Mouse (Mus musculus): ENCODE measurements around the gene Plekha6. TPM values are rescaled to one million over a fixed set of nuclear protein-coding genes. Genes with fewer than 3 reads are reported as not detected.

Plekha6 gene
- total and polyA plus RNA-seq, 3 experiments: 11.8 to 28.5 TPM; not detected in 1

- H3K27ac ChIP-seq (ENCODE audit: control insufficient read depth, low read depth, low read length): no peak overlapping the region
- H3K36me3 ChIP-seq (ENCODE audit: control insufficient read depth in 1 of 2, insufficient read depth in 2 of 2, low read length in 2 of 2): no peaks in the 10 kb centered on the region; a peak in 2 of 4 replicates
- no peaks in the 10 kb centered on the region for H3K4me1 ChIP-seq (ENCODE audit: control insufficient read depth in 1 of 2, insufficient read depth in 2 of 2, low read length in 2 of 2)
- H3K4me3 ChIP-seq (ENCODE audit: control insufficient read depth in 1 of 2, insufficient read depth in 1 of 2, low read depth in 2 of 2, low read length in 2 of 2): no peak overlapping the region
- TF ChIP-seq MAZ (IDR thresholded peaks at IDR 0.05; ENCODE audit: low read depth, low read length) (no peak), TAL1 (IDR thresholded peaks at IDR 0.05; ENCODE audit: low read length) (no peak), MXI1 (IDR thresholded peaks at IDR 0.05; ENCODE audit: low read depth, low read length) (no peak)
- no peaks in the 10 kb centered on the region for H3K27me3 ChIP-seq (ENCODE audit: control insufficient read depth in 1 of 2, insufficient read depth in 2 of 2, low read length in 2 of 2)
- no peaks in the 10 kb centered on the region for H3K79me2 ChIP-seq (ENCODE audit: control insufficient read depth, insufficient read depth, low read length, poor library complexity)
- DNase-seq (ENCODE audit: low read depth, low spot score): no peak
- no peak overlapping the region for H3K9ac ChIP-seq (ENCODE audit: control insufficient read depth, low read depth, low read length, poor library complexity, severe bottlenecking)
- H3K9me3 ChIP-seq (replicated peaks; ENCODE audit: insufficient read depth, low read length): no peaks in the 10 kb centered on the region
Measured at GRCm38 (mm10) chr1:133274163-133274562, 110.2 kb downstream of the Plekha6 start.

- Histone ChIP-seq H3K27ac (ENCODE audit: control insufficient read depth, low read depth, low read length) (no peak overlapping the region), H3K36me3 (ENCODE audit: control insufficient read depth in 1 of 2, insufficient read depth in 2 of 2, low read length in 2 of 2) (no peaks in the 10 kb centered on the region; a peak in 1 of 4 replicates), H3K79me2 (ENCODE audit: control insufficient read depth, insufficient read depth, low read length, poor library complexity) (no peaks in the 10 kb centered on the region), H3K9me3 (replicated peaks; ENCODE audit: insufficient read depth, low read length) (no peaks in the 10 kb centered on the region), H3K4me3 (ENCODE audit: control insufficient read depth in 1 of 2, insufficient read depth in 1 of 2, low read depth in 2 of 2, low read length in 2 of 2) (no peak overlapping the region), H3K4me1 (ENCODE audit: control insufficient read depth in 1 of 2, insufficient read depth in 2 of 2, low read length in 2 of 2) (no peaks in the 10 kb centered on the region), H3K27me3 (ENCODE audit: control insufficient read depth in 1 of 2, insufficient read depth in 2 of 2, low read length in 2 of 2) (no peaks in the 10 kb centered on the region), H3K9ac (ENCODE audit: control insufficient read depth, low read depth, low read length, poor library complexity, severe bottlenecking) (no peak overlapping the region)
- TF ChIP-seq USF1 (IDR thresholded peaks at IDR 0.05; ENCODE audit: low read depth, low read length) (0 out of 2 replicates have a peak, but pooled peaks have one; percentile 28), TBP (IDR thresholded peaks at IDR 0.05; ENCODE audit: low read depth, low read length) (no peak)
- DNase-seq (ENCODE audit: low read depth, low spot score): no peak
Measured at GRCm38 (mm10) chr1:133276983-133277382, 113.0 kb downstream of the Plekha6 start.

GRCm38 (mm10) chr1:133278539-133278938 is 114.5 kb downstream of the Plekha6 start:
- DNase-seq (ENCODE audit: low read depth, low spot score): no peak
- H3K79me2 ChIP-seq (ENCODE audit: control insufficient read depth, insufficient read depth, low read length, poor library complexity): no peaks in the 10 kb centered on the region
- no peak overlapping the region for H3K9ac ChIP-seq (ENCODE audit: control insufficient read depth, low read depth, low read length, poor library complexity, severe bottlenecking)
- no peak for TF ChIP-seq TCF12 (IDR thresholded peaks at IDR 0.05; ENCODE audit: low read depth, low read length)
- TF ChIP-seq CTCF (IDR thresholded peaks at IDR 0.05 in 2 of 3, conservative IDR thresholded peaks at IDR 0.05 in 1 of 3; ENCODE audit: control insufficient read depth in 1 of 3, insufficient read depth in 1 of 3, low read depth in 2 of 3, low read length in 3 of 3, poor library complexity in 1 of 3, severe bottlenecking in 1 of 3): no peak
- no peak for TF ChIP-seq POLR2AphosphoS5 (IDR thresholded peaks at IDR 0.05; ENCODE audit: borderline replicate concordance, low read depth, low read length)
- H3K27ac ChIP-seq (ENCODE audit: control insufficient read depth, low read depth, low read length): no peak overlapping the region
- H3K36me3 ChIP-seq (ENCODE audit: control insufficient read depth in 1 of 2, insufficient read depth in 2 of 2, low read length in 2 of 2): no peaks in the 10 kb centered on the region; a peak in 1 of 4 replicates
- H3K27me3 ChIP-seq (ENCODE audit: control insufficient read depth in 1 of 2, insufficient read depth in 2 of 2, low read length in 2 of 2): no peaks in the 10 kb centered on the region
- no peaks in the 10 kb centered on the region for H3K9me3 ChIP-seq (replicated peaks; ENCODE audit: insufficient read depth, low read length)
- no peak overlapping the region for H3K4me3 ChIP-seq (ENCODE audit: control insufficient read depth in 1 of 2, insufficient read depth in 1 of 2, low read depth in 2 of 2, low read length in 2 of 2)
- no peaks in the 10 kb centered on the region for H3K4me1 ChIP-seq (ENCODE audit: control insufficient read depth in 1 of 2, insufficient read depth in 2 of 2, low read length in 2 of 2)

GRCm38 (mm10) chr1:133278946-133279631 is 115.1 kb downstream of the Plekha6 start:
- no peaks in the 10 kb centered on the region; a peak in 1 of 4 replicates for H3K36me3 ChIP-seq (ENCODE audit: control insufficient read depth in 1 of 2, insufficient read depth in 2 of 2, low read length in 2 of 2)
- DNase-seq (ENCODE audit: low read depth, low spot score): no peak
- no peak overlapping the region for H3K4me3 ChIP-seq (ENCODE audit: control insufficient read depth in 1 of 2, insufficient read depth in 1 of 2, low read depth in 2 of 2, low read length in 2 of 2)
- no peak overlapping the region for H3K9ac ChIP-seq (ENCODE audit: control insufficient read depth, low read depth, low read length, poor library complexity, severe bottlenecking)
- no peak overlapping the region for H3K27ac ChIP-seq (ENCODE audit: control insufficient read depth, low read depth, low read length)
- TF ChIP-seq MEF2A (IDR thresholded peaks at IDR 0.05; ENCODE audit: extremely low read depth, insufficient replicate concordance, low read depth, low read length, poor library complexity, severe bottlenecking): no peak
- H3K4me1 ChIP-seq (ENCODE audit: control insufficient read depth in 1 of 2, insufficient read depth in 2 of 2, low read length in 2 of 2): no peaks in the 10 kb centered on the region
- no peaks in the 10 kb centered on the region for H3K9me3 ChIP-seq (replicated peaks; ENCODE audit: insufficient read depth, low read length)
- H3K27me3 ChIP-seq (ENCODE audit: control insufficient read depth in 1 of 2, insufficient read depth in 2 of 2, low read length in 2 of 2): no peaks in the 10 kb centered on the region
- H3K79me2 ChIP-seq (ENCODE audit: control insufficient read depth, insufficient read depth, low read length, poor library complexity): no peaks in the 10 kb centered on the region

Measured in MEL (cell line).